Mouse (Mus musculus) neural tube, postnatal 0 days (tissue): ENCODE measurements around the gene Arid1a. TPM values are rescaled to one million over a fixed set of nuclear protein-coding genes. Genes with fewer than 3 reads are reported as not detected.

Experiments
- microRNA-seq: library from miRNA; unstranded; fragments of <30 nt; microRNA quantifications from one replicate; pipeline ENCODE4, GENCODE M21; 2016
- polyA plus RNA-seq: library from polyadenylated mRNA; unstranded; fragments of >200 nt; fragmentation: Nextera tagmentation; extraction: Ambion mirVana; gene quantifications from 2 replicates; pipeline ENCODE4 v1.2.1, GENCODE M21; 2015

Gene Arid1a
- 17.4 and 21.0 TPM in 2 replicates for polyA plus RNA-seq

GRCm38 (mm10) chr4:133756514-133757268 lies at the start of gene Arid1a:
TSS of gene Arid1a (minus strand) at chr4:133756769.

DNA sequence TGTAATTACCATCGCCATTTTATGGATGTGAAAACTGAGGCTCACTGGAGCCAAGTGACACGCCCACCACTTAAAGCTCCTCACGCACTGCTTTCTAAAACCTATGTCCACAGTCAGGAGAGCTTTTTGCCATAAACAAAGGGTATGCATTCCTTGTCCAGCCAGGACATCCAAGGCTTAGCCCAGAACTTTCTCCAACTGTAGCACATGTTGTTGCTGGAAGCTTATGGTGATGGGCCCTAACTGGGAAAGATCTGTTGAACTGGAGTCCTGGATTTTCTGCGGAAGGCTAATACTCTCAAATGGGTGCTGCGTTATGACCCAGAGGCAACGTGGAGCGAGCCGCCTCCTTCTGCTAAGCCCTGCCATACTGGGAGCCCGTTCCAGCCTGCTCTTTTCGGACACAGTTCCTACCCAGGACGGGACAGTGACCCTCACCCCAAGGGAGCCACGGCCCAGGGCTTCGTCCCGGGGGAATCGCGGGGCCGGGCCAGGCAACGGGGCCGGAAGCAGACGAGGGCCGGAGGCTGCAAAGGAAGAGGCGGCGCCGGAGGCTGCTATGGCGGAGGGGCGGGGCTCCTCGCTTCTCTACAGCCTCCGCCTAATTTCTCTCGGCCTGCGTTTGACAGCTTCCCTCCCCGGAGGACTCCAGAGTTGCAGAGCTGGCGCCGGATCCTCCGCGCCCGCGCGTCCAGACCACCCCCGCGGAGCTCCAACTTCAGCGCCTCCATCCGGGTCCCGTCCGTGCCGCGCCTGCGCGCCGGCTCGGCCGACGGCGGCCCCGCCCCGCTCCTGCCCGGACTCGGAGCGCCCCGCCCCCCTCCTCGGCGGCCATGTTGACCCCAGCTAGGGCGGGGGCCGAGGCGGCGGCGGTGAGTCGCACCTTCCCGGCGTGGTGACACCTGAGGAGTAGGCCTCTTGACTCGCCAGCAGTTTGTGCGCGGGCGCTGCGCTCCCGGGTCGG lies 84.4 kb downstream of the Arid1a start, which contains the start of gene Pigv:
Gene Pigv (minus strand): TSS at position 767 of the 964 bp plus-strand sequence.

GRCm38 (mm10) chr4:133649989-133650699 lies 106.4 kb downstream of the Arid1a start, which contains the start of gene Zdhhc18:
TSS of gene Zdhhc18 (minus strand) at chr4:133650154.

Small RNA genes within 50 kb of the gene (microRNA-seq; reads per million reads assigned to microRNA genes)
- not detected for gene Mir7227

Other genes with a start within 250 kb of the Arid1a start
- gene Kdf1, start 237.8 kb downstream of the Arid1a start, polyA plus RNA-seq = 0.18 TPM in 1 of 2 replicates, not detected in the other
- gene Nudc, start 210.8 kb downstream of the Arid1a start, polyA plus RNA-seq = 251 and 254 TPM in 2 replicates
- not detected in 2 replicates for gene Nr0b2, start 203.4 kb downstream of the Arid1a start, polyA plus RNA-seq
- 5.9 and 8.3 TPM in 2 replicates for gene Gpatch3, start 182.0 kb downstream of the Arid1a start, polyA plus RNA-seq
- gene Gpn2, start 172.4 kb downstream of the Arid1a start, polyA plus RNA-seq = 14.5 and 14.7 TPM in 2 replicates
- gene Sfn, start 154.6 kb downstream of the Arid1a start, polyA plus RNA-seq = 0.74 and 1.5 TPM in 2 replicates
- gene Zdhhc18, start 106.6 kb downstream of the Arid1a start, polyA plus RNA-seq = 12.9 and 25.0 TPM in 2 replicates
- 14.1 and 14.5 TPM in 2 replicates for gene Pigv, start 84.1 kb downstream of the Arid1a start, polyA plus RNA-seq
- gene Rps6ka1, start 131.0 kb upstream of the Arid1a start, polyA plus RNA-seq = 21.4 and 23.9 TPM in 2 replicates
- gene Hmgn2, start 211.9 kb upstream of the Arid1a start, polyA plus RNA-seq = 710 and 721 TPM in 2 replicates
- gene Dhdds, start 244.1 kb upstream of the Arid1a start, polyA plus RNA-seq = 37.3 and 44.2 TPM in 2 replicates